Mouse (Mus musculus) right cerebral cortex, adult 2 months (tissue): Measurements from ENCODE around the gene Fut8.

Experiments
- DNase-seq, 2 experiments: peaks; one replicate each; pipeline ENCODE4 v3.0.0; 2021 to 2022; ENCODE audit warnings: low spot score in 2 of 2

The Fut8 gene

DNA sequence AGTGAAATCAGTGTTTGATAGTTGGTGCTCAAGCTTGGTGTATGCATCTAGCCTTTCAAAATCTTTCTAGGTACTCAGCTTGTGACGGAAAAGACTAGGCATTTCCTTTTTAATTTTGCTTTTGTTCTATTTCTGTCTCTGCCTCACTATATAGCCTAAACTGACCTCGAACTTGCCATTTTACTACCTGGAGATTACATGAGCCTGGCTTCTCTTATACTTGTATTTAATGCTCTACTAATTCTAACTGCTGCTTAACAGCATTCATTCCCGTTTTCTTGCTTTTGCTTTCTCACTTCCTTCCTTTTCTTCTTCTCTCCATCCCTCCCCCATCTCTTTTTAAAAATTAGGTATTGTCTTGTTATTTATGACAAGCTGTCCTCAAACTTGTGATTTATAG, 67.6 kb downstream of the Fut8 start:
- no peak for DNase-seq

DNA sequence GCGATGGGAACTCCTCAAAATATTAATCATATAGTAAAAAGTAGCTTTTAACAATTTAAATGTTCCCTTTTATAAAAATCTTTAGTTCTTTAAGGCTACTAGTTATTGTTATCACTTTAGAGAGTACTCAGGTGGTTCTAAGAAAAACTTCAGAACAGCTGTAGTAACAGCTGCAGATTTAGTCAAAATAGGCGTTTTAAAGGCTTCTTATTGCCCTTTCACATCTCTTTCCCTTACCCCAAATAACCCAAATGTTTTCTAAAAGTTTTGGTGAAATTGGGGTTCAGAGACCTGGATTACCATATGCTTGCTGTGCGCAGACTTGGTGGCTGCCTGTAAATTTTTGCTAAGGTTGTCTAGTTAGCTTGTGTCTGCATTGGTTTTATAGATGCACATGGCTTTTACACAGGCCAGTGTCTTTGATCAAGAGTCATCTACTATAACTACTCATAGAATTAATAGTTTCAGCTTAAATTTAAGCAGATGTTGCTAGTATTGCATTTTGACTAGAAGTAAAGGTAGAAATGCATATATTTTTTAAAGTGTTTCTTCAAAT, 68.9 kb downstream of the Fut8 start:
- no peak for DNase-seq

DNA sequence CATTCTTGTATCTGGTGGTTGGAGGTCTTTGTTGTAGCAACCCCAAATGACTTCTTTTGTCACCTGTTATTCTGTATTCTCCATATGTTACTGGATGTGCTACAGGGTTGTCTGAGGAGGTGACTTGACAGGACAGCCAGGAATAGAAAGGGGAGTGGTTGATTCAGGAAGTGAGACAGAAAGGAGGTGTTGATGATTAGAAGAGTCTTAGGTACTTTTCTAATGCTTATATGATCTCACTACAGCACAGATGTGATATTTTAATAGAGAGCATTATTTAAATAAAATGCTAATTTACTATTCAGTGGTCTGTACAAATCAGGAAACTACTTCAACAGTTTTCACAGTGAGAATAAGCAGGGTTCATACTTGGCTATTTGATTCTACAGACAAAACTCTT, 71.6 kb downstream of the Fut8 start:
- no peak for DNase-seq

DNA sequence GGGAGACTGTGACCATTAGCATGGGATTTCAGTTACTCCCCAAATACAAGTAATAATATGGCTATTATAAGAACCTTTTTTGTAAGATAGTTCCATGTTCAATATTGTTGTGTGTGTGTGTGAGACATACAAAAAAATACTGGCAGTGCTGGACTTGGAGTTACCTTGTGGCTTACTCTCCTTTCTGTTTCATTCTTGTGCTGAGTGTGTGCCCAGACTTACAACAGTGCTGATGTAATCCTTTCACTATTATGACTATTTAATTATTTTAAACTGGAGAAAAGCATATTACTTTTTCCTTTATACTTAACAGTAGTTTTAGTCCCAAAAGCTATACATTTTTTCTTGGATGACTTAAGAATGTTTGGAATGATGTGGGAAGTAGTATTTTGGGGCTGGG, 75.6 kb downstream of the Fut8 start:
- no peak for DNase-seq

DNA sequence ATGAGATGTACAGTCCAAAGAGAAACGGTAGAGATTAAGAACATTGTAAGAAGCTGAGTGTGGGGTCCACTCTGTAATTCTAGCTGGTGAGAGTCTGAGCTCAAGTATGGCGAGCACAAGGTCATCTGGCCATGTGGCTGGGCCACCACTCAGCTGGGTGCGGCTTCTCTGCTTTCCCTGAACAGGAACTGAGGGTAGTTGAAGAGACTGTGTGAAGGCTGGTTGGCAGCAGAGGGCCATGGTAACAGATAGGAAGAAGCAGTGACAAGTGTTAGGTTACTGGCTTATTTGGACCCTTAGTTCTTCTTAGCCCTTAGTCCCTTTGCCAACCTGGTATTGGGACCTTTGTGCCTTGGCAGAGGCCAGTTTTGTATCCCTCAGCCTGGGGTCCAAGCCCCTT, 86.2 kb downstream of the Fut8 start:
- no peak for DNase-seq

DNA sequence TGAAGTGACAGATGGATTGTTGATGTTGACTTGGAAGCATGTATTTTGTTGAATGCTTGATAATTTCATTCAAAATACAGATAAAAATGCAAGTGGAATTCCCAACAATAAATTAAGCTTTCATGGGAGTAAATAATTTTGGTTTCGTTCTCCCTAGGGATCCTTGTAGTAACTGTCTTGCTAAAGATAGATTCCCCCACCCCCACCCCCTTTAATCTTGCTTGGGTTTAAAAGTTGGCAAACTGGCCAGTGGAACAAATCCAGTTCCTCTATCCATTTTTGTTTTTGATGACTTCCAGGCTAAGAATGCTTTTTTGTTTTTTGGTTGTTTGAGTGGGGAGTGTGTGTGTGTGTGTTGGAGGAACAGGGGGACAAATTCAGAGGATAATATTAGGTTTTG, 108.6 kb downstream of the Fut8 start:
- no peak for DNase-seq

DNA sequence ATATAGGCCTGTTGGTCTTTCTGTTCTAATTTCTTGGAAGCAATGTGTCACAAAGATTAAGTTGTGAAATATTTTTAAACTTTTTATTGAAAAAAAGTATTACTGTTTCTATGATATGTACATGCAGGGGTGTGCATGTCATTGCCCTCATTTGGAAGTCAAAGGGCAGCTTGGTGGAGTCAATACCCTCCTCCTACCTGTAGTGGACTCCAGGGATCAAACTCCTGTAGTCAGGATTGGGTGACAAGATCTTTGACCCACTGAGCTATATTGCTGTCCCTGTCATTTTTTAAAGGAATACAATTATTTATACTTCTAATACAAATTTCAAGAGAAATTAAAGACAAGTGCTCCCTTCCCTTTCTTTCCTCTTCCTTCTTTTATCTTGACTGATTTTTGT, 111.6 kb downstream of the Fut8 start:
- DNase-seq, result no peak

DNA sequence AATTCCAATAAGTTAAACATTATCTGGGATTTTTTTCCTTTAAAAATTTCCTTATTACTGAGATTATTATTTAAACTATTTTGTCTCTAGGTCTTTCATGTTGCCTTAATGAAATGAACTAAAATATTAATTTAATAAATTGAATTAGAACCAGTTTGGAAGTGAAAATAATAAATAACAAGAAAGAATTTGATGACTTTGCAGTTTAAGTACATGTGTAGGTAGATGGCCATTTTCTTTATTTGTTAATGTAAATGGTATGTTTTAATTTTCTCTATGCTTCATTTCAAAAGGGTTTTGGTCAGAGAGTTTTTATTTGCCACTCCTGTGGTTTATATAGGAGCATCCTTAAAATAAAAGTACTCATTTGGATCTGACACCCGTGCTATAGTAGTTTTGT, 177.8 kb downstream of the Fut8 start:
- DNase-seq, result no peak

DNA sequence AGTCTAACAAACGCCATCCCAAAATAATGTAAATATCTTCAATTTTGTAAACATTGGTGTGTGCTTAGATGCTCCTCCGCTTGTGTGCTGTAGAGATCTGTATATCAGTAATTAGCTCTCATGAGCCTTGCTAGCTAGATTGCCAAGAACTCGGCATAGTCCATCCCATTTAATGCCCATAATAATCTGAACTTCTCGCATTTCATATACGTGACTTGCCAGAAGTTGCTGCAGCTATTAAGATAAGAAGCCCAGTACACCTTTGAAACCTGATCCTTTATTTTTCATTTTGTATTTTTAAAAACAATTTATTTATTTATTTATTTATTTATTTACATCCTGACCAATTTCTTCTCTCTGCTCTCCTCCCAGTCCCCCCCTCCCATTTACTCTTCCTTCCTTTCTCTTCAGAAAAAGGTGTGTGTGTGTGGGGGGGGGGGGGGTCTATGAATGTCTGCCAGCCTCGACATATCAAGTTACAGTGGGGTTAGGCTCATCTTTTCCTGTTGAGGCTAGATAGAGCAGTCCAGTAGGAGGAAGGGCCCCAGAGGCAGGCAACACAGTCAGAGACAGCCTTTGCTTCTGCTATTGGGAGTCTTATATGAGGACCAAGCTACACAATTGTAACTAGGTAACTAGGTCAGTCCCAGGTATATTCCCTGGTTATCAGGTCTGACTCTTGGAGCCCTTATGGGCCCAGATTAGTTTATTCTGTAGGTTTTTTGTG, 183.9 kb downstream of the Fut8 start:
- DNase-seq, result no peak

DNA sequence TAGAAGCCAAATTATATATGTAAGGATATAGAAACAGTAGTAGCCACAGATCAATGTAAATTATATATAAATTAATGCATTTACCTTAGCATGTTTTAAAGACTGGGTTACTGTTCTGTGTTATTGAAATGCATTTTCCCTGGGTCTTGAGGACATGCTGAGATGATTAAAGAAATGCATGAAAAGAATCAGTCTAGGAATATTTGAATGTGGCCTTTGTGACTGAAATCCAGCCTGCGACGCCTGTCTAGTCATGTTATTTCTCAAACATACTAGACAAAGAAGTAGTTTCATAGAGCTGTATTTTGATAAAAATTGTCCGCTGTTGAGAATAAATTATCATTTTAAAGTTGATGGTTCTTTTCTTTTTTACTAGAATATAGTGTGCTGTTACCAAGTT, 188.2 kb downstream of the Fut8 start:
- no peak for DNase-seq

DNA sequence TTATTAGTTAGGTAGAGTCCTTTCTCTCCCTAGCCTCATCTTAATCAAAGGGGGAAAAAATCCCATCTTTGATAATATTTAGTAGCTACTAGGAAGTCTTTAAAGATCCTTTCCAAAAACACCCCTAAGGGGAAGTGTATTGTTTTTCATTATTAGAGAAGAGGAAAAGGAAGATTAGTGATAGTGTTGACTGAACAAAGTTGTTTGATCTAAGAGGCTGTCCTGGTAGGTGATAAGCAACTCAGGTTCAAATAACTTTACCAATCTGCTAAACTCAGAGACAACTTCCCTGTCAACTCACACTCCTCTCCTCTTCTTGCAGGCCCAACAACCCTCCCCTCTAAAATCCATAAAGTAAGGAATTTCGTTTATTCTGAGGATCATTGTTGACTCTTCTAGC, 190.2 kb downstream of the Fut8 start:
- no peak for DNase-seq

DNA sequence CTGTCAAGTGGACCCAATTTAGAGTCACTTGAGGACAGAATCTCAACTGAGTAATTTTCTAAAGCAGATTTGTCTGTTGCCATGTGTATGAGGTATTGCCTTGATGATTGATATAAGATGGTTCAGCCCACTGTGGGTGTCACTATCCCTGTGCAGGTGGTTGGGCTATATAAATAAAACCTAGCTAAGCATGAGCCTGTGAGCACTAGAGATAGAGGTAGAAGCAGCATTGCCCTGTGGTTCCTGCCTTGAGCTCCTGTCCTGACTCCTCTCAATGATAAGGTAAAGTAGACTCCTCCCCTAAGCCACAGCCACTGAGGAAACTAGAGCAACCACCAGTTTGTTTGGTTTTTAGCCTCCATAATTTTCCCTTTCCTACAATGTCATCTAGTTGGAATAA, 191.5 kb downstream of the Fut8 start:
- no peak for DNase-seq

DNA sequence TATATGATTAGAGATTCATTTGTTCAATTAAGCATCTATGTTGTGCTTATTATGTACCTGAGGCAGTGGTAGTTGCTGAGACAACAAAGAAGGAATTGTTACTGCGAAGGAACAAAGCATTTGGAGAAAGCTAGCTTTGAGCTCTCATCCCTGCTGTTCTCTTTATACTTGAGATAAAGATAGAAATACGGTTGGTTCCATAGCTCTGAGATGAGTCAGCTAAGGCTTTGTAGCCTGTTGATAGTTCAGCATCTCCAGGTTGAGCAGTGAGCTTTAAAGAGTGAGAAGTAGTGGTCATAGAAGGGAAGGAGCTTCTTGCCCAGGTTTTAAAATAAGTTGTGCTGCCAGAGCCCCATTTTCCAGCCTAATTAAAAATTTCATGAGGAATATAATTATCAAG, 198.8 kb downstream of the Fut8 start:
- no peak for DNase-seq

DNA sequence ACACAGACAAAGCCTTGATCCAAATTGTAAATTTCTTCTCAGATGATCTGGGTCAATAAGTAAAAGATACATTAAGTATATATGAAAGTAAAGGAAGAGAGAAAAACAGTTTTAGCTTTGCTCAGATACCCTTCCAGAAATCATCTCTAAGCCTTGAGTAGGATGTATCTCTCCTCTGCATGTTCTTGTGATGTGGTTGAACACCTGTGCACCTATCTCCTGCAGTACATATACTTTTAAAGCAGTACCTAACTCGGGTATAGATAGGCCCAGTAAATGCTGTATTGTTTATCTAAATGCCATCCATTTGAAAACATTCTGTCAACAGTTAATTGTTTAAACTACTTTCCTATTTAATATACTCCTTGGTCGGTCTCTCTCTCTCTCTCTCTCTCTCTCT, 212.9 kb downstream of the Fut8 start:
- no peak for DNase-seq

DNA sequence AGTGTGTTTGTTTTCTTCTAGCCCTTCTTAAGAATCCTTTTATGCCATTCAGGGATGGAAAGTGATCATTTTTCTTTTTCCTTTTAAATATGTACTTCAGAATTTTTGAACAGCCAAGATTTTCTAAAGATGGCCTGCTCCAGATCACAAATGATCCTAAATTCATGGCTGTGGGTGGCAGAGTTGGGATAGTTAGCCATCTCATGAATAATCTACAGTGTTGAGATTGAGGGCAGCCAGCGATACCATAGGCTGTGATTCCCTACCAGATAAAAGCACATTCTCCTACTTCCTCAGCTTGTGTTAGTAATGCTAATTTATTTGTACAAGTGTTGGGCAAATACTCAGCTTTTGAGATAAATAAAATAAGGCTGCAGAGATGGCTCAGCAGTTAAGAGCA, 228.3 kb downstream of the Fut8 start:
- peak in 1 of 2 experiments; percentile 7 for DNase-seq

DNA sequence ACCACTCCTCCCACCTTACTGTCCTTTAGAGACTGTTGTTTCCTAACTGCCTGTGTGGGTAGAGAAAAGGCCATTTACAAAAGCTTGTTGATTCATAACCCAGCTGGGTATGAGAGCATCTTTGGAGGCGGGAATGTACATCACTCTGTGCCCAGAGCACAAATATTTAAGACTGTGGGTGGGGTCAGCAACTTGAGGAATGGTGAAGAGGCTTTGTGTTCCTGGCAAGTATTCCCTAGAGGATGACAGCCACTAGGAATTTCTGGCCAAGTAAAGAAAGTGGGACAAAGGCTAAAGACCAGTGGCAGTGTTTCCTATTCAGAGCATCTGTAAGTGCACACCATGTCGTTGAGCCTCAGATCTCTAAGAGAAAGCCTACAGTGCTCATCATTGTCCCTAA, 242.0 kb downstream of the Fut8 start:
- DNase-seq, result no peak

DNA sequence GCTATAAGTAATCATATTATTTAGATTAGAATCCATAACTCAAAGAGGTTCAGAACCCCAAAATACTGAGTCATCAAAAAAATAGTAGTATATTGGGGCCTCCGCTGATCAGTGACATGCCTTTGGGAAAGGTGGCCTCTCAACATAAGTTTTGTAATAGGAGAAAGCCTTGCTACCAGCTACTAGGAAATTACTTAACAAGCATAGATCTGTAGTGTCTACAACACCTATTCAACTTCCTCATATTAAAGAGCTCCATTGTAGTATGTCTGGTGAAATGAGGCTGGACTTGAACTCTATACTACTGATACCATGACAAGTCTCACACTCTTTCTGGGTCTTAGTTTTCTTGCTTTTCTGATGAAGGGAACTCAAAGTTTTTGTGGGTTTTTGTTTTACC, 243.2 kb downstream of the Fut8 start:
- DNase-seq, result no peak

DNA sequence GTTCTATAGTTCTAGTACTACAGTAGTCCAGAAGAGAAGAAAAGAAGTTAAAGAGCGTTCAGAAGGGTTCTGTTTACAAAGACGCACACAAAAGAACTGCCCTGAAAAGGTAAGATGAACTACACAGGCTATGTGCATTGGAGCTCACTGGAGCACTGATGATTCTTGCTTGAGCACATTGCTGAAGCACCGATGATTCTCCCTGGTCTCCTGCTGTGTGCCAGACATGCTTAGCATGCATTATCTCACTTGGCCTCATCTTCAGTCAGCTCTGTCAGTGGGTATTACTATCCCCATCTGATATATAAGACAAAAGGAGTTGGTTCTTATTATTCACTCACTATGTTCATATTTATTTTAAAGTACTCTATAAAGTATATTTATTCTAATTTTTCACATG, 243.9 kb downstream of the Fut8 start:
- no peak for DNase-seq

DNA sequence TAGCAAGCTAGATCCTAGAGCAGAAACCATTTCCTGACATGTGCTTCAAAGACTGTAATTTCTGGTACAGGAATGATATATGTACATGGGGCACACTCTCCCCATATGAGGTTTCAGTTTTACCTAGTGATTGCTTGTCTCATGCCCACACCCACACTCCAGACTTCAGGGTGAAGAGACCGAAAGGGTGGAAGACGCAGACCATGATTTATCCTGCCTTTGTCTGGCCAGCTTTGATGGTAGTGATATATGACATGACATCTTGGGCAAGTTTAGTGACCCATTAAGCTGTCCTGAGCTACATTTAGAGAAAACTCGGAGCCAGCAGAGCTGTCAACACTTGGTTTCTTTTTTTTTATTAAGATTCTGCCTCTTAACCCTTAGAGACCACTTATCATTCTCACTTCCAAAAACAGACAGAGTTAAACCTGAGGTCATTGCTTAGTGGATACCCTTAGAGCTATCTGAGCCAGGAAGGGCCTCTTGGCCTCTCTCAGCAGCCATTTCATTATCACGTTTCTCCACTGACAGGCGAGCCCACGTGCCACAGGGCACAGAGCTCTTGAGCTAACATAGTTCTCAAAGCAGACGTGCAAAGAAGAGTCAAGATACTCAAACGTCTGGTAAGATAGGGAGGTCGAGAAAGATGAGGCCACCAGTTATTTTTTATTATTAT, 245.4 kb downstream of the Fut8 start:
- no peak for DNase-seq

DNA sequence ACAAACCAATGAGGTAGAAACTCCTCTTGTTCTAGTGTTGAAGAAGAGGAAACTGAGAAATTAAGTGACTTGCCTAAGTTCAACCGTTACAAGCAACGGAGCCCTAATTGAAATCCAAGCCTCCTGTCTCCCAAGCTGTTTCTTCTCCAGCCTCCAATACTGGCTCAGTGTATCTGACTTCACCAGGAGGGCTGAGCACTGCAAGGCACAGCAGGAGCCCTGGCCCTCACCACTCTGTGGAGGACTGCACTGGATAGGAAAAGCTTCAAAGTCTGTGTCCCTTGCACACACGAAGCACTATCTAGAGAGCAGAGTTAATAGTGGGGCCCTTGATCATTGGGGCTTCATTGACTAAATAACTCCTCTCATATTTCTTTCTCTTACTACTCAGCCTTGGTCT, 246.8 kb downstream of the Fut8 start:
- no peak for DNase-seq

DNA sequence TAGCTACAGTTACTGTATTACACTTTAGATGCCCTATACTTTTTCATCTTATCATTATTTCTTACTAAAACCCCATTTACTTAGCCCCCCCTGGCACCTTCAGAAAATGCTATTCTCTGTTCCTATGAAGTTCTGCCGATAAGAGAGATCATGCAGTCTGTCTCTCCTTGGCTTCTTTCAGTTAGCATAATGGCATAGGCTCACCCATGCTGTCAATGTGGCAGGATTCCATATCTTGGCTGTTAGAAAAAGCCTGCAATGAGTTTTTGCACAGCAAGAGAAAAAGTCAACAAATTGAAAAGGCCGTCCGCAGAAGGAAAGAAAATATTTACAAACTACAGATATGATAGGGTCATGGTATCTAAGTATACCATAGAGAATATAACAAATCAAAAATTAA, 253.6 kb downstream of the Fut8 start:
- DNase-seq, result no peak

DNA sequence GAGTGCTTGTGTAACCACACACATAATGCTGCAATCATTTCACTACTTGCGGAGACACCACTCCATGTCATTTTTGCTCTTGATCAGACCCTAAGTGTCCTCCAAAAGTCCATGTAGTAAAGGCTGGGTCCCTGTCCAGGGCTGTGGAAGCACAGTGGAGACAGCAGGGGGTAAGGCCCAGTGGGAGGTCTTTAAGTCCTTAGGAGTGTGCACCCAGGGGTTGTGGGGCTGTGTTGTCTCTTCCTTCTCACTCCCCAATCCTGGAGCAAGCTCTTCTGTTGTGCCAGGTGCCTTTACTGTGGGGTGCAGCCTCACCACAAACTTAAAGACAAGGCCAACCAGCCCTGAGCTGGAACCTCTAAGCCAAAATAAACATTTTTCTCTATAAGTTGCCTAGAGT, 257.9 kb downstream of the Fut8 start:
- no peak for DNase-seq

DNA sequence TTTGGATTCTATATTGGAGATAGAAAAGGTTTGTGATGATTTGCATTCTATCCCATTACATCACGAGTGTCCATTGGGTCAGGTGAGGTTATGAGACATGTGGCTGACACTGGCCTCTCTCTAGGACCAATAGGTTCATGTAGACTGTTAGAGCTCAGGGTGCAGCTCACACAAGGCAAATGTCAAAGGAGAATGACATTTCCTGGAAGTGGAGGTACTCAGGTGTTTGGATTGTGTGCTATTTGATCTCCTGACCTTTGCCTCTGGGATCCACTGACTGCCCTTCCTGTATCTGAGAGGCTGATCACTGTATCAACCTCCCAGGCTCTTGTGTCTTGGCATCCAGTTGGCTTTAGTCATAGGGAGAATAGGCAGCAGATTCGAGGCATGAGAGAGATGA, 260.2 kb downstream of the Fut8 start:
- DNase-seq, result no peak
